Mouse (Mus musculus) cortical plate, adult 2 months (tissue): Measurements from ENCODE around the gene Ephb2. TPM values are rescaled to one million over a fixed set of nuclear protein-coding genes. Genes with fewer than 3 reads are reported as not detected.

ENCODE experiments used
- H3K27ac ChIP-seq: fragments of 200-500 bp; 2 replicates; pipeline ENCODE4 v1.5.1; 2012; ENCODE audit warnings: low read length, control low read depth, inconsistent platforms; ENCODE audit not compliant: insufficient read depth
- H3K4me1 ChIP-seq: fragments of 200-500 bp; 2 replicates; pipeline ENCODE4 v1.6.1; 2011; ENCODE audit warnings: low read length; ENCODE audit not compliant: control insufficient read depth, insufficient read depth
- H3K4me3 ChIP-seq: fragments of 200-500 bp; 2 replicates; pipeline ENCODE4 v1.5.1; 2011; ENCODE audit warnings: mild to moderate bottlenecking, low read length, control low read depth; ENCODE audit not compliant: insufficient read depth
- CTCF ChIP-seq: fragments of 200-500 bp; IDR thresholded peaks from 2 replicates; pipeline ENCODE4 v1.5.1; 2011; ENCODE audit warnings: mild to moderate bottlenecking, control low read depth, low read length; ENCODE audit not compliant: insufficient read depth; ENCODE audit errors: extremely low read depth
- POLR2A ChIP-seq: fragments of 200-500 bp; IDR thresholded peaks from 2 replicates; pipeline ENCODE4 v1.6.1; 2011; ENCODE audit warnings: mild to moderate bottlenecking, low read length, control low read depth; ENCODE audit not compliant: insufficient read depth; ENCODE audit errors: extremely low read depth
- polyA plus RNA-seq: library from polyadenylated mRNA; depleted of rRNA; stranded (reverse); fragments of >200 nt; gene quantifications from 2 replicates; pipeline ENCODE4 v1.2.3, GENCODE M21; 2012

The Ephb2 gene
- polyA plus RNA-seq, 1 experiment: 17.1 TPM

DNA sequence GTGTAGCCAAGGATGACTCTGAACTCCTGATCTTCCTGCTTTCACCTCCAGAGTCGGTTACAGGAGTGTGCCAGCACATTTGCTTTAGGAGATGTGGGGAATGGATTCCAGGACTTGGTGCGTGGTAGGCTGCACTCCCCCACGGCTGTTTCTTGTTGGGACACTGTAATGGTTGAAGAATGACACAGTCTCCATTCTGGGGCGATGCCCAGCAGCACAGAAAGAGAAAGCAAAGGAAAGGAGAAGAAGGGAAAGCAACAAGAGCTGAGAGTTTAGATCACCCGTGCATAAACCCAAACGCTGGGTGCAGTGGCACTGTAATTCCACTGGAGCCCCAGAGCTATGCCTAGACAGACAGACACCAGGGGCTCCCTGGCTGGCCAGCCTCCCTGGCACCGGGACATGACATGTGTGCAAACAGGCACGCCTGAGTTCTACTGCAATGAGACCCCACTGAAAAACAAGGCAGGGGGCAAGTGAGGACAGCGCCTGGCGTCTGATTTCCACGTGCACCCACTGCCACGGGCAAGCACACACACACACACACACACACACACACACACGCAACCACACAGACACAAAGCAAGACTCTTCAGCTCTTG is 104.7 kb downstream of the Ephb2 start:
- Histone ChIP-seq H3K27ac (no peak overlapping the region), H3K4me1 (no peaks in the 10 kb centered on the region), H3K4me3 (no peak overlapping the region)
- TF ChIP-seq POLR2A (no peak), CTCF (no peak)

DNA sequence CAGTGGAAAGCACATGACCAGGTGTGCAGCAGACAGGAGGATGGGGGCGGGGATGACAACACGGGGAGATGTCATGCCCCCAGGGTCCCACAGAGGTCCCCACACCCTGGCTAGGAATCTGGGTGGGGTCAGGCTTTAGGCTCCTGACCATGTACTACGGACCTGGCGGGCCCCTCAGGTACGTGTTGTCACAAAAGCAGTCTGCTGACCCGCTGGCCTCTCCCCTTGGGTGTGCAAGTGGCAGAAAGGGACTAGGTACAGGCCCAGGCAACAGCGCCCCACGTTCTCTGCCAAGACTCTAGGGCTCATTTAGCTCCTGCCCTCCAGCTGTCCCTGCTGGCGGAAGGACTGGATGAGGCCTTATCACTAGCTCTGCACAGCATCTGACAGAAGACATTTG is 105.3 kb downstream of the Ephb2 start:
- Histone ChIP-seq H3K4me3 (no peak overlapping the region), H3K4me1 (no peaks in the 10 kb centered on the region), H3K27ac (no peak overlapping the region)
- TF ChIP-seq POLR2A: no peak
- TF ChIP-seq CTCF: no peak

GRCm38 (mm10) chr4:136729574-136729973 is 106.2 kb downstream of the Ephb2 start:
- TF ChIP-seq POLR2A: no peak
- TF ChIP-seq CTCF: no peak
- Histone ChIP-seq H3K27ac (no peak overlapping the region), H3K4me1 (no peaks in the 10 kb centered on the region), H3K4me3 (no peak overlapping the region)

- Histone ChIP-seq H3K4me1 (peaks cover 2% of the 10 kb centered on the region), H3K4me3 (no peak overlapping the region), H3K27ac (no peak overlapping the region)
- no peak for TF ChIP-seq POLR2A
- no peak for TF ChIP-seq CTCF
These were observed 108.8 kb downstream of the Ephb2 start for GRCm38 (mm10) chr4:136726941-136727340.

DNA sequence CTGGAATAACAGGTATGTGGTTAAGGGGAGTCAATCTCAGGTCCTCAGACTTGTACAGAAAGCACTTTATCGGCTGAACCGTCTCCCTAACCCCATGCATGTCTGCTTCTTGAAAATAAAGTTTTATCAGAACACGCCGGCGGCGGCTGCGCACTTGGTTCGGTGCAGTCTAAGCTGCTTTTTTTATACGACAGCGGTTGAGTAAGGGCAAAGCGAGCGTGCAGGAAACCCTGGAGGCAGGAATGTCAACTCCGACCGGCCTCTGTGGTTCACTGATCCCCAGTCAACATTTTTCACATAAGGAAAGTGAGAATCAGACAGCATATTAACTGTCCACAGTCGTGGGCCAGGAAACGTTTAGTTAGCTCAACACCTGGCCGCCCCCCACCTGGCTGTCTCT is 111.1 kb downstream of the Ephb2 start:
- TF ChIP-seq POLR2A (no peak), CTCF (no peak)
- H3K27ac ChIP-seq: no peak overlapping the region
- no peak overlapping the region for H3K4me3 ChIP-seq
- peaks cover 2% of the 10 kb centered on the region for H3K4me1 ChIP-seq

DNA sequence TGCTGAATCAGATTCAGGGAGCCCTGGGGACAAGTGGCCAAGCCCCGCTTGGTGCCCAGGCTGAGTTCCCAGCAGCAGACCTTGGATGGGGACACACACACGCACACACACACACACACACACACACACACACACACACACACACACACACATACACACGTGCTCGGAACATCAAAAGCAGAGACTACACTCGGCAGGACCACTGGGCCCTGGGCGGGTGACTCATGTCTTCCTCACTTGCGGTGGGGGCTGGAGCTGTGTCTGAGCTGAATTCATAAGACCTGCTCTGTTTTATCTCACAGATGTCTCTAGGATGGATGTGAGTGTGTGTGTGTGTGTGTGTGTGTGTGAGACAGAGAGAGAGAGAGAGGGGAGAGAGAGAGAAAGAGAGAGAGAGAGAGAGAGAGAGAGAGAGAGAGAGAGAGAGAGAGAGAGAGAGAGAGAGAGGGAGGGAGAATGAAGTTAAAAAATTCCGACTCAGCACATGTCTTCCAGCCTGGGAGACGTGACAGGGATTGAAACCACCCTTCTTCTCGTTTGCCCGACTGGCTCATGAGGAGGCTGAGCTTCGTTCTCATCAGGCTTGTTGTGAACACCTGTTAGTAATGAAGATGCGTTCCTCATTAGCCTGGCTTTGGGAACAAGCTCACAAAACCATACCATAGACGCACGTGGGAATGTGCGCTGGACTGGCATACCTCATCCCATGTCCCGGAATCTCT is 113.3 kb downstream of the Ephb2 start:
- no peak for TF ChIP-seq CTCF
- no peak for TF ChIP-seq POLR2A
- H3K27ac ChIP-seq: no peak overlapping the region
- H3K4me3 ChIP-seq: no peak overlapping the region

DNA sequence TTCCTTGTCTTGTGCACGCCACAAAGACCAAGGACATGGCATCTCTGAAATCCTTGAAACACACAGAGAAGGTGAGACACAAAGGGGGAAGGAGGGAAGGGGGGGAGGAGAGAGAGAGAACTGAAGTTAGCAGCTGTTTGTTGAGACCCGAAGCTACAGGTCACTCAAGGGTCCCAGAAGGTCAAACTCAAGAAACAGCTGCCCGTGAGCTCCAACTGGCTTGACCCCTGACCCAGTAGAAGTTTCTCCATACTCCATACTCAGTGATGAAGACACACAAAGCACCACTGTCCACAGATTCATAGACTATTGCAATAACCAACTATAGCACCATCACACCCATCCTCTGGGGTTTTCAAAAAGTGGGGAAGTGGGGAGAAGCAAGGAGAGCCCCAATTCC is 113.9 kb downstream of the Ephb2 start:
- no peak for TF ChIP-seq CTCF
- no peak for TF ChIP-seq POLR2A
- Histone ChIP-seq H3K4me1 (peaks cover 4% of the 10 kb centered on the region), H3K4me3 (no peak overlapping the region), H3K27ac (no peak overlapping the region)

More for the DNA sequence above, 113.3 kb downstream of the Ephb2 start:
- peaks cover 2% of the 10 kb centered on the region for H3K4me1 ChIP-seq

DNA sequence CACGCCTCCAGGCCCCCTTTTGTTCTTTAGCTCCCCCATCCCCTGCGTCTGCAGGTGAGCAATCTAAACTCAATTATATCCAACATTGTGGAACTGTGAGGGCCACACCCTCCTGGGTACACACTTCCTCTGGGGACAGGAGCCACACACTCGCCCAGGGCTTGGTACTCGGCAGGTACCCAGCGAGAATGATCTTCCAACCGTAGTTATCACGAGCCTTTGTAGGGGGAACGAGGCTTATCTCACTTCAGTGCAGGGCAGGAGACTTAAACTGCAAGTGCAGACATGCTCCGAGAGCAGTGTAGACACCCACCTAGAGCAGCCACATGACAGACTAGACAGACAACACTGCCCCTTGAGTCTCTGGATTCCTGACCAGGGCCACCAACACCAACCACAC is 115.8 kb downstream of the Ephb2 start:
- no peak overlapping the region for H3K27ac ChIP-seq
- peaks cover 4% of the 10 kb centered on the region for H3K4me1 ChIP-seq
- TF ChIP-seq CTCF (no peak), POLR2A (no peak)
- H3K4me3 ChIP-seq: no peak overlapping the region

DNA sequence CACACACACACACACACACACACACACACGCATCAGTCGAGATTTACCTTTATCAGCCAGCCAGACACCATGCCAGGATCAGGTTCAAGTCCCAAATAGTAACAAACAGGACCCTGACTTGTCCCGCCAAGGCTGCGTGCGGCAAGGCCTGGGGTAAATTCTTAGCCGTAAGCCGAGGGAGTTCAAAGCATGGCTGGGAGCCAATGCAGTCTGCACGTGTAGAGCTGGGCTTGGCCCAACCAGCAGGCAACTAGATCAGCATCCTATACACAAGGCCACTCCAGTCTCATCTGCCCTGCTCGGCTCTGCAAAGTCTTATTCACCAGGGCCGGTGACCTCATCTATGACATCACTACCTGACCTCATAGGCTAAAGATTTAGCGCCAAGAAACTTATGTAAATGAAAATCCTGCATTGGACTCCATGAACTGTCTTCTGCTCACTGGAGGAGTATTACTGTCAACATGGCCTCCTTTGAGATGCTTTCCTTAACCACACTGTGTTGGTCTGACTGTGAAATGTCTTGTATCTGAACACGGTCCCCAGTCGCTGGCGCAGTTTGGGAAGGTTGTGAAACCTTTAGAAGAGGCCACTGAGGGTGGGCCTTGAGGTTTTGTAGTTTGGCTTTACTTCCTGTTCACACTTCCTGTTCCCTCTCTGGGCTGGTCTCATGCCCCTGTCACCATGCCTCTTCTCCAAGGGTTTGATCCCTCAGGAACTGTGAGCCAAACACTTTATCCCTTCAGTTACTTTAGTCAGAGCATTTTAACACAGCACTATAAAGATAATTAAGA is 117.4 kb downstream of the Ephb2 start:
- H3K27ac ChIP-seq: no peak overlapping the region
- no peak overlapping the region for H3K4me3 ChIP-seq
- no peak for TF ChIP-seq POLR2A
- TF ChIP-seq CTCF: no peak
- peaks cover 4% of the 10 kb centered on the region for H3K4me1 ChIP-seq
